Mouse (Mus musculus) v-Abl transformed pro-B cells (cell line): ENCODE data around the gene Rrn3.

Experiments
- in situ Hi-C, 2 experiments: fragments of 400-800 bp; cut with MboI; formaldehyde crosslinking; loops; one replicate each; pipeline ENCODE4 v1.15.1; 2025; ENCODE audit not compliant: unreplicated experiment in 2 of 2

Gene Rrn3

GRCm38 (mm10) chr16:13834382-13834781, 53.9 kb downstream of the Rrn3 start:
- in situ Hi-C loops = no loop called here

DNA sequence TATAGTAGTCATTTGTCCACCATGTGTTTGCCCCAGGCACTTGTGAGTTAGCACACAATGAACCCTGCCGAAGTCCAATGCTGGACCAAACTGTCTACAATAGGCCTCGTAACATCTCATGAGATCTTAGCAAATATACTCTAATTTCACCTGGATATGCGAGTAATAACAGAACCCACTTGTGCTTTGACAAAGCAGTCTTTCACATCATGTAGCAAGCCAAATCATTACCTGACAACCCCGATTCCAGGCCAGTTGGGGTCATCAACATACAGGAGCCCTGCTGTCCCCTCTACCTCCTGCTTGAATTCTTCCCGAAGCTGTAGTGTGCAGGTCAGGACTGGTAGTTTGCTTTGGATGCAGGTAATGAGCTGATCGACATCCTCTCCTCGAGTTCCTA, 59.5 kb downstream of the Rrn3 start:
- in situ Hi-C loops = no loop called here

GRCm38 (mm10) chr16:13840956-13841355, 60.4 kb downstream of the Rrn3 start:
- in situ Hi-C loops = no loop called here

- in situ Hi-C loops = no loop called here
Measured at GRCm38 (mm10) chr16:13845031-13845430, 64.5 kb downstream of the Rrn3 start.

GRCm38 (mm10) chr16:13846675-13847074, 66.2 kb downstream of the Rrn3 start:
- in situ Hi-C loops = no loop called here

DNA sequence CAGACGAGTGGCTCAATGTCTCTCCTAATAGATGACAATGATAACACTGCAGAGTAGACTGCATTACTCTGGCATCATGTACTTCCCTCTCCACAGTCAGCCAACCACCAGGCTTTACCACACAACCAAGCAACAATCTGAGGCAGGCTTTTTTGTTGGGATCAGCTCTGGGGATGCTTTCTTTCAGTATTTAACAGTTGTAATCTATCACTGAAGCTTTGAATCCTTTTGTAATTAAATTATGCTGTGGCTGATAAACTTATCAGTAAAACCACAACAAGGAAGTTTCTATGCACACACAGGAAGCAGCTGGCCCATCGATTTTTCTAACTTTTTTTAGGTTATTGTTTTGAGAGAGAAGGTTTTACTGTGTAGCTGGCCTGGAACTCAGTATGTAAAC, 67.8 kb downstream of the Rrn3 start:
- in situ Hi-C loops = no loop called here

DNA sequence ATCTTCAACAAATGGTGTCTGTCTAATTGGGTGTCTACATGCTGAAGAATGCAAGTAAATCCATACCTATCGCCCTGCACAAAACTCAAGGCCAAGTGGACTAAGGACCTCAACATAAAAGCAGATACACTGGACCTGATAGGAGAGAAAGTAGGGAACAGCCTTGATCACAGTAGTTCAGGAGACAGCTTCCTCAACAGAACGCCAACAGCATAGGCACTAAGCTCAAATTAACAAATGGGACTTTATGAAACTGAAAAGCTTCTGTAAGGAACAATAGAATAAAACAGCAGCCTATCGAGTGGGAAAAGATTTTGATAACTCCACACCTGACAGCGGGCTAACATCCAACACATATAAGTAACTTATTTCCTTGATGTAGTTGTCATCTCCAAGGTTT, 70.9 kb downstream of the Rrn3 start:
- in situ Hi-C loops = no loop called here

- in situ Hi-C loops = no loop called here
Measured at GRCm38 (mm10) chr16:13853886-13854285, 73.4 kb downstream of the Rrn3 start.
